Comparison of ENCODE assay signal across 31 mouse cellular contexts in the genomic region with DNA sequence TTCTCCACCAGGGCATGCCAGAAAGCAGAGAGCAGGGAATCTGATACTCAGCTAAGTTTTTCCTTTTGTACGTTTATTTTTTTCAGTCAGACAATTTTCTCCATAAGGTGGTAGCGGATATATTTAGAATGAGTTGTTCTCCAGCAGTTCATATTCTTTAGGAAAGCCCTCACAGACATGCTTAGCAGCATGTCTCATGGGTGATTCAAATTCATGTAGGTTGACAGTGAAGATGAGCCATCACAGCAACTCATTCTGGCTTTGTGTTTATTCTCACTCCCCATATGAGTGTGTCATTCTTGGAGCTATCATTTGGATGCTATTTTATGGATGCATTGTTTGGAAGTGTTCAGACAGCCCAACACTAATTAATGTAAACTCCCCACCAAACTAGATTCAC.
"Had no signal": no experiment of that assay in that cellular context is flagged by ENCODE, and none has a peak within 500 bp of the region (broad histone marks: within the 10 kb centered on the region; RNA-seq: fewer than 3 reads in every experiment).

No protein-coding gene starts in this region.

- H3K4me2 ChIP-seq: limb, embryonic 12.5 days; limb, embryonic 13.5 days; limb, embryonic 15.5 days; liver, embryonic 11.5 days; liver, embryonic 12.5 days; liver, embryonic 13.5 days; liver, embryonic 15.5 days; lung, embryonic 14.5 days; lung, embryonic 15.5 days; midbrain, embryonic 11.5 days; midbrain, embryonic 12.5 days; midbrain, embryonic 13.5 days; midbrain, embryonic 15.5 days had no signal

- H3K4me1 ChIP-seq: limb, embryonic 10.5 days; limb, embryonic 12.5 days; limb, embryonic 13.5 days; limb, embryonic 15.5 days; liver, embryonic 12.5 days; liver, embryonic 13.5 days; liver, embryonic 15.5 days; lung, embryonic 15.5 days; megakaryocyte, embryonic 14.5 days; midbrain, embryonic 10.5 days; midbrain, embryonic 12.5 days; midbrain, embryonic 13.5 days; midbrain, embryonic 15.5 days had no signal

- H3K27ac ChIP-seq: limb, embryonic 10.5 days; limb, embryonic 12.5 days; limb, embryonic 13.5 days; limb, embryonic 15.5 days; liver, embryonic 12.5 days; liver, embryonic 13.5 days; liver, embryonic 14.5 days; liver, embryonic 15.5 days; lung, embryonic 15.5 days; macrophage; midbrain, embryonic 10.5 days; midbrain, embryonic 12.5 days; midbrain, embryonic 13.5 days; midbrain, embryonic 15.5 days had no signal

- ATAC-seq: liver, embryonic 12.5 days; liver, postnatal 0 days; lung, postnatal 0 days; midbrain, embryonic 13.5 days; midbrain, embryonic 15.5 days; midbrain, embryonic 16.5 days had no signal

- DNase-seq: left cerebral cortex, postnatal 4 days; liver; liver, embryonic 13.5 days; liver, postnatal 0 days; lung, adult 18-20 months; lung, adult 2 months; lung, embryonic 14.5 days; lung, postnatal 10 days; lung, postnatal 14 days; lung, postnatal 36 days; lung, postnatal 4 days; midbrain, embryonic 14.5 days had no signal

- H3K27me3 ChIP-seq: limb, embryonic 12.5 days; limb, embryonic 13.5 days; limb, embryonic 15.5 days; liver, embryonic 12.5 days; liver, embryonic 13.5 days; liver, embryonic 15.5 days; lung, embryonic 15.5 days; megakaryocyte, embryonic 14.5 days; midbrain, embryonic 12.5 days; midbrain, embryonic 13.5 days; midbrain, embryonic 15.5 days had no signal

- H3K9me3 ChIP-seq: limb, embryonic 10.5 days; limb, embryonic 12.5 days; limb, embryonic 13.5 days; limb, embryonic 15.5 days; liver, embryonic 12.5 days; liver, embryonic 13.5 days; liver, embryonic 15.5 days; lung, embryonic 15.5 days; megakaryocyte, embryonic 14.5 days; midbrain, embryonic 10.5 days; midbrain, embryonic 12.5 days; midbrain, embryonic 13.5 days; midbrain, embryonic 15.5 days had no signal

- H3K36me3 ChIP-seq: limb, embryonic 10.5 days; limb, embryonic 12.5 days; limb, embryonic 13.5 days; limb, embryonic 15.5 days; liver, embryonic 12.5 days; liver, embryonic 13.5 days; liver, embryonic 15.5 days; lung, embryonic 15.5 days; midbrain, embryonic 10.5 days; midbrain, embryonic 12.5 days; midbrain, embryonic 13.5 days; midbrain, embryonic 15.5 days had no signal

- H3K4me3 ChIP-seq: limb, embryonic 10.5 days; limb, embryonic 12.5 days; limb, embryonic 13.5 days; limb, embryonic 15.5 days; liver, embryonic 12.5 days; liver, embryonic 13.5 days; liver, embryonic 15.5 days; lung, embryonic 15.5 days; megakaryocyte, embryonic 14.5 days; midbrain, embryonic 10.5 days; midbrain, embryonic 12.5 days; midbrain, embryonic 13.5 days; midbrain, embryonic 15.5 days; myocyte had no signal

- H3K9ac ChIP-seq: limb, embryonic 12.5 days; limb, embryonic 13.5 days; limb, embryonic 15.5 days; liver, embryonic 12.5 days; liver, embryonic 13.5 days; liver, embryonic 14.5 days; liver, embryonic 15.5 days; liver, postnatal 0 days; lung, embryonic 14.5 days; lung, embryonic 15.5 days; midbrain, embryonic 12.5 days; midbrain, embryonic 13.5 days; midbrain, embryonic 15.5 days had no signal
